Mouse (Mus musculus) large intestine, adult 2 months (tissue): ENCODE results near the gene P3h2. TPM values are rescaled to one million over a fixed set of nuclear protein-coding genes. Genes with fewer than 3 reads are reported as not detected.

Experiments
- DNase-seq: peaks from one replicate; pipeline ENCODE4 v3.0.0-alpha.2; 2012; ENCODE audit warnings: low read depth, low spot score
- WGBS: fragments of 180-500 bp; shearing (Covaris S2); methylation state at CpG from one replicate; pipeline ENCODE4 v1.1.7; 2018; 5-methylcytosine and 5-hydroxymethylcytosine counted together
- polyA plus RNA-seq: library from polyadenylated mRNA; depleted of rRNA; stranded (reverse); fragments of >200 nt; gene quantifications from 2 replicates; pipeline ENCODE4 v1.2.3, GENCODE M21; 2012

P3h2 gene
- polyA plus RNA-seq, 1 experiment: 1.1 TPM

DNA sequence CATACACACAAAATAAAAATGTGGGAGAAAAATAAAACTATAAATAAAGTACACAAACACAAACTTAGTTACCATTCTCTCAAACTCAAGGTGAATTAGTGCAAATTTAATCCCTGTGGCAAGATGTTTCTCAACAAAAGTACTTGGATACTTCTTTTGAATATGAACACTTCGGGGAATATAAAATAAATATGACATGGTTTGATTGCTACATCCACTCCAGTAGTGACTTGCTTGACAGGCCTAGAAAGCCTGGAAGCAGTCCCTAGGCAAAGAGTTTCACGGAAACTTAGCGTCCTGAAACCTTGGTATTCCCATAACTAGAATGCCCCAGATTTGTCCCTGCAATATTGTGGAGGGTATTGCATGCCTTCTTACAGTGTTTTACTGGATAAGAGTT, 99.8 kb downstream of the P3h2 start:
- WGBS: 81% methylated on average over 3 of the region's 3 CpGs
- DNase-seq: no peak

DNA sequence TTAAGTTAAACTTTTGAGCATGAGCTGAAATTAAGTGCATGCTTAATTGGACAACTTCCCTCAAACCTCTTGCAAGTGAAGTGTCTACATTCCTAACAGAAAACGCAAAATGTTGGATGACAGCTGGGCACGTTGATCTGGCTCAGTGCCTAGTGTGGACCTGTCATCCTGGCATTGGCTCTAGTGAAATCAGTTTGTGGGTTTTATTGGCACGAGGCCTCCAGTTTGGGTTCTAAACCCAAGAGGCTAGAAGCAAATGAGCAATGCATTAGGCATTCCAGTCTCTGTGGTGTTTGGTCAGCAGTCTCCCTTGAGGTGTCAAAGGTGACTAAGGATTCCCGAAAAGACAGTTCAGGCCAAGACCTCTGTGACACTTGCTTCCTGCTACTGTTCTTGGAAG, 102.3 kb downstream of the P3h2 start:
- DNase-seq: no peak
- 48% methylated on average over 4 of the region's 4 CpGs for WGBS

DNA sequence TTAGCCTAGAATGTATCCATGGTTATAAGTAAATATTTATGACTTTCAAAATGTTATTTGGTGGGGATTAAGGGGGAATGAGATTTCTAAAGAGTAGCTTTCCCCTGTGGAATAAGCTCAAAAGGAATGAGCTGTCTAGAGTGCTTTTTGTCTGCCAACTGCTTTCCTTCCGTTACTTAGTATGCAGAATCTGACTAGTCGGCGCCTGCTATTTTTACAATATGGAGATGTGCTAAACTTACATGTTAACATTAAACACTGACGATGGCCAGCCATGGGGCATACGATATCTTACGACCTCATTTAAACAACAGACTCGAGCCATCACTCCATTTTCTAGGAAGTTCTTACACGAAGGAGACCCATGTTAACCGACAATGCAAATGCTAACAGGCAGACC, 102.7 kb downstream of the P3h2 start:
- no peak for DNase-seq
- whole genome bisulfite sequencing: 66% methylated on average over 9 of the region's 9 CpGs

DNA sequence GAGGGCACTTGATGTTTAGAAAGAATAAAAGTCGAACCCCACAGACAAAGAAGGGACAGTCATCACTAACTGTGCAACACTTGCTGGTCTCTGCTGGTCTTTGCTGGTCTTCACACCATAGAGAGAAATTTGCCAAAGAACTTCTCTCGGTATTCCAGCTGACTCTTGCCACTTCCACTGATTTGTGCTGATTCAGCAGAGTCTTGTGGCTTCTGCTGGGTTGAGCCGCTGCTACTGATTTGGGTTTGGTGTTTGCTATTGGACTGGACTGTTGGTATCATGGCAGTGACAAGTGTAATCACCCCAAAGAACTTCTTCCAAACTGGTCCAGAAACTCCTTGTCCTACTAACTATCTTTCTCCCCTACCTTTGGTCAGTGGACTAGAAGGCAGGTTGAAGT, 111.0 kb downstream of the P3h2 start:
- WGBS: 83% methylated on average over 3 of the region's 3 CpGs
- no peak for DNase-seq

DNA sequence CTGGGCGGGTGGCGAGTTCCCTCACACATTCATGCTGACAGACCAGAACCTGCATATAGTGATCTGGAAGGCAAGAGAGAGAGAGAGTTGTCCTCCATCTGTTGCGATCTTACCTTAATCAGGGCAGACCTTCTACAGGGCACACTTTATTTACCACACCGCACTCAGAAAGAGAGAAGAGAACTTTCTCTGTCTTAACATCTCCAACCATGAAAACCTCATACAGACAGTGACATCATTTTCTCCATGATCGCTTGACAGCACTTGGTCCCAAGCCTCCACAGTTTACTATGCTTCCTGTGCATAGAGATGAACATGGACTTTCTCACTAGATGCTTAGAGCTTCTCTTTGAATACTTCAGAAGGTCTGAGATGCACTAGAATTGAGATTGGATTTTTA, 118.4 kb downstream of the P3h2 start:
- 93% methylated on average over 5 of the region's 5 CpGs for WGBS
- no peak for DNase-seq

DNA sequence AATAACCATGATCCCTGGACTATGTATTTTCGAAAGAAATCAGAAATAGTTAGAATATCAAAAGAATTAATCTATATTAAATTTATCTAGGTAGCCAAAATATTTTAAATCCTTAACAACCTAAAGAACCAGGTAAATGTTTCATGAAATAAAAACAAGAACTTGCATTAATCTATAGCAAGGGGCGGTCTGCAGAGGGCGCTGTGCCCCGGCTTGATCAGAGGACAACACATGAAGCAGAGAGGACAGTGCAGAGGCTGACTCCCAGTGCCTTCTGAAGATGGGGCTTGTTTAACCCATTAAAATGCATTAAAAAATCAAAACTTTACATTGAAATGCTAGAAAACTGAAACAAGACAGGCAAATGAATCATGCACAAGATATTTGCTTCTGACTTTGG, 121.9 kb downstream of the P3h2 start:
- DNase-seq: no peak
- WGBS: 47% methylated on average over 4 of the region's 4 CpGs

DNA sequence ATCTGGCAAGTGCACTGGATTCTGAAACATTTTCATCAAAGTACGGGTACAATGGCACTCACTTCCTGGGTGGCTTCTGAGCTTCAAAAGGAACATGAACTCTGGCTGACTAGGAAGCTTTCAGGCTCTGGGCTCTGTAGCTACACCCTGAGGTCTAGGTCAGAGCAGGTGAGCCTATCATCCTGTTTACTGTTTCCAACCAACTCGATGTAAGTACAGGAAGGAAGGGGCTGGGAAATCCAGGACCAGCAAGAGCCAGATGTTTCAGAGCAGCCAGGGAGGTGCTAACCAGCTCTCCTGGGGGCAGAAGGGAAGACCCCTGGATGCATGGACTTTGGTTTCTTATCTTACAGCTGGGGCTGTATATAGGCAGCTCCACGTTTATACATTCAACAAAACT, 126.5 kb downstream of the P3h2 start:
- DNase-seq: no peak
- 43% methylated on average over 3 of the region's 3 CpGs for WGBS

DNA sequence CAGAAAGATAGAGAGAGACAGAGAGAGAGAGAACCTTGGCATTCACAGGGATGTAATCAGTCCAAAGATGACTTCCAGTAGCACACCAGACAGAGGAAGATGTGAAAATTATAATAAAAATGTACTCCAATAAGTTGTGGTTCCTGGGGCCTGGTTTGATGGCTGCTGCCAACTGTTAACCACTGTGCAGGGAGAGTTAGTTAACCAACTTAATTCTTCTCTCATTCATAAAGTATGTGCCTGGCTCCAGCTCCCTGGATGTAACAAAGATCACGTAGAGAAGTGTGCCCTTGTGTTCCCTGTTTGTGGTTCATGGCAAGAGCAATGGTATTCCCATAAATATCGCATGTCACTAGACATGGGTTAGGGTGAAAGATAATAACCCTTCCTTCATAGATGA, 128.4 kb downstream of the P3h2 start:
- DNase-seq: no peak
- 84% methylated on average over 2 of the region's 2 CpGs for WGBS

DNA sequence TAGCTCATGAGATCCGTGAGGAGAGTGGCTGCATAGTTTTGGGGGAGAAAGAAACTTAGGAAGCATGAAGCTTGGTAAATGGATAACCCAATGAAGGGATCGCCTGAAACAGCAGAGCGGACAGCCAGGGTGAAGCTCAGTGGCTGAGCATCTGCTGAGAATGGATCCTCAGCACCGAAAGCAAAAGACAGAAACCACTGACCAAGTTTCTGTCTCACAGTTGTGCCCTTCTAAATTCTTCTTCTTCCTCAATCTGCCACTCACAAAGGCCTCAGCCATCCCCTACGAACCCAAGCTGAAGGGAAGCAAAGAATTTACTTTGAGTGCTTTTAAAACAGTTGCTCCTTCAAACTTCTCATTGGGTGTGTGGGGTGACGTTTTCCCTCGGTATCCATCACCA, 134.3 kb downstream of the P3h2 start:
- 67% methylated on average over 7 of the region's 7 CpGs for WGBS
- no peak for DNase-seq

DNA sequence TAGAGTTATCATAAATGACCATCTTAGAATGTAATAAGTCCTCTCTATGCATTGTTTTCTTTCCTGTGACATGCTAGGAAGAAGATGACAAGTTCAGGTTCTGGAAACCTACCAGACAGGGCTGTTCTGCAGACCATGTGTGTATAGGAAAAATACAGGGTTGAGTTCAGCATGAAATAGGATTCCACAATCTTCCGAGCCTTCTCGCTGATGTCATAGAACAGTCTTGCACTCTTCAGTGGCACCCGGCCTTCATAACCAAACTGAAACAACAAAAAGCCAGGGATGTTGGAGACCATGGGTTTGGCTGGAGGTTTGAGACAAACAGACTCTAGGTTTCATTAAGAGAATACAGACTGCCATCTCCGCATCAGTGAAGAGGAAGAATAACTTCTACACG, 134.9 kb downstream of the P3h2 start:
- WGBS: 85% methylated on average over 5 of the region's 5 CpGs

DNA sequence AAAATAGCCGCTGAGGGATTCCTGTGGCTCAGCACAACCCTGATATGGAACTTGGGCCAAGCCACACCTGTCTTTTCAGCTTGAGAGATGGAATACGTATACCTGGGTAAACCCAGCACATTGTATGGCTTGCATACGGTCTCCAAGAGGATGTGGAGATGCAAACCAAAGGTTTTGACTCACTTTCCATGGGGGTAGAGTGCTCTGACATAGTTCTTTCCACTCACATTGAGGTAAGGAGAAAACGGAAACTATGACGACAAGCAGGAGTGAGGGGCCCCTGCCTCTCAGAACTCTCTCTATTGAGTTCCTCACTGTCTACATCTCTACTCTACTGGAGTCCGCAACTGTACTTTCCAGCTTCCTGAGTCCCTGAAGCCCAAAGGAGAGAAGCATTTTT, 135.4 kb downstream of the P3h2 start:
- DNase-seq: no peak
- WGBS: 83% methylated on average over 6 of the region's 6 CpGs

More for the DNA sequence above, 134.9 kb downstream of the P3h2 start:
- no peak for DNase-seq

DNA sequence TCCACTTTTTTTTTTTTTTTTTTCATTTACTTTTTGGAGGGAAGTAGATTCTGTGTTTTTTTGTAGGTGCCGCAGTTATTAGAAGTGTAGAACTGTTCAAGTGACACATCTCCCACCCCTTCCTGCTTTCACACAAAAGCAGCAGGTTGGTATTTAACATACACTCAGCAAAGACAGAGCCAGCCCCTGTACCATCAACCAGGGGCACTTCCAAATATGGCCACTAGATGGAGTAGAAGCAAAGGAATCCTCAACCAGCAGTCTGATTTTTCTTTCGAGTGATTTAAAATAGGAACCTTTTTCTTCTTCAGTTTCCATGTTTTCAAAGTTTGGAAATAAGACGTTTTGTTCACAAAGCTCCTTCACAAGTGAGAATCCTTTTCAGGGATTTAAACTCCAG, 138.3 kb downstream of the P3h2 start:
- 14% methylated on average over 3 of the region's 3 CpGs for WGBS
- DNase-seq: peak; percentile 35

DNA sequence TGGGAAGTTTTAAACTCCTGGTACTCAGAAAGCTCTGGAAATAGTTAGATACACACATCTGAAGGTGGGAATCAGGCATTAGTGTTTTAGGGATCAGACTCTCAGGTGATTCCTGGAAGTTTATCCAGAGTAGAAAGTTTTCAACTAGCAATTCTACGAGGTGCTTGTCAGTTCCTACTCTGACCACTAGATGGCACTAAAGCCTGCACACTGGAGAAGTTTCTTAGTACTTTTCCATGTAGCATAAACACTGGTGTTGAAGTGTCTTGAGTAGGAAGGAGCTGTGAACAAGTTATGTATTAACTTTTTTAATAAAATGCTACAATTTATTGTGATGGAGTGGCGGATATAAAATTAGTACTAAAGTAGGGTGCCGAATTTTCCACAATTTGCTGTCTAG, 141.7 kb downstream of the P3h2 start:
- DNase-seq: peak; percentile 44
- WGBS: 18% methylated on average over 3 of the region's 3 CpGs

DNA sequence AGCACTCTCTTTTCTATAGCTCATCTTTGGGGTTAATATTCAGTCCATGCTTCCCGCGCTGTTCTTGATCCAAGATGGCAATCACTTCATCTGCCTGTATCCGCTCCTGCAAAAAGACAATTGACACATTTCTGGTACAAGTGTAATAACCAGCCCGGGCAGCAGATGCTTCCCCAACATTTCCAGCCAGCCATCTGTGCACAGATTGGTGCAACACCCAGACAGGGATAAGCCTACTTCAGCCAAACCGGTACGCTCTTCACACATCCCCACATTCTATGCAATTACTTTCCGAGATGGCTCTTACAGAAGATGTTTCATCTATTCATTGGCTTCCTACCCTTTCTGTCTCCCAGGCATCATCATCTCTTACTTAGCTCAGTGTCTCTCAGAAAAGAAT, 145.2 kb downstream of the P3h2 start:
- WGBS: 96% methylated on average over 7 of the region's 7 CpGs
- DNase-seq: no peak

DNA sequence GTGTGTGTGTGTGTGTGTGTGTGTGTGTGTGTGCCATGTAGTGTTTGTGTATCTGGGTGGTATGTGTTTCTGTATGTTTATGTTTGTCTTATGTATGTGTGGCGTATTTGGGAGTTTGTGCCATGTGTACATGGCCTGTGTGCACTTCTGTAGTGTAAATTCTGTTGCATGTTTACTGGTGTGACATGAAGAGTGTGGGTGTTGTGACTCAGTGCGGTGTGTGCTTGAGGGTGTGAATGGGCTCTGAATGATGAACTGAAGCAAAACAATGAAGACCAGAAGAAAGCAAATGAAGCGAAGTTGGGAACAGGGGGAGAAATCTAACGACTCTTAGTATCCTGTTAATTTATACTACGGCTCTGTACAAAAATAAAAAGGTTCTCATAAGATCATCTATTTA, 145.7 kb downstream of the P3h2 start:
- 91% methylated on average over 5 of the region's 5 CpGs for WGBS

DNA sequence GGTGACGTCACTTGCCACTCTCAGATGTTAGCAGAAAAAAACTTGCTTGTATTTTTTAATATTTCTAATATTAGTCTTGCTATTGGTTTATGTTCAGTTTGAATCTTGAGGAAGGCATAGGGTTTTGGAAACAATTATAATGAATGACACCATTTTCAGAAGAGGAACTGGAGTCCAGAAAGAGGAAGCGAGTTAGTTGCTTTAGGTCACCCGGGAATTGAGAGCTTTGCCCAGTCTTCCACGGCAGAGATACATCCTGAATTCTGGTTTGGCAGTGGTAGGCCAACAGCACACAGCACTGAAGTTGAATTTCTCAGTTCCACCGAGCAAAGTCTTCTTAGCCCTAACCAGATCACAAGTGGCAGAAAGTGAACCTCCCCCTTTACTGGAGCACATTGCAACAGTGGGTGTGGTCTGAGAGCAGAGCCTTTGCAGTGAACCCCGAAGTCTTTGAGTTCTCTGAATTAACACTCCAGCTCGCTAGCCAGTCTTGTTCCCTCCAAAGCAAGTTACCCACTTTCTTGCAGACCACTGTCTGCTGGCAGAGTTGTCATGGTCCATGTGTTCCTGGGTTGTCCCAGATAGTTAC, 146.8 kb downstream of the P3h2 start:
- WGBS: 52% methylated on average over 7 of the region's 7 CpGs
- no peak for DNase-seq

More for the DNA sequence above, 145.7 kb downstream of the P3h2 start:
- no peak for DNase-seq

DNA sequence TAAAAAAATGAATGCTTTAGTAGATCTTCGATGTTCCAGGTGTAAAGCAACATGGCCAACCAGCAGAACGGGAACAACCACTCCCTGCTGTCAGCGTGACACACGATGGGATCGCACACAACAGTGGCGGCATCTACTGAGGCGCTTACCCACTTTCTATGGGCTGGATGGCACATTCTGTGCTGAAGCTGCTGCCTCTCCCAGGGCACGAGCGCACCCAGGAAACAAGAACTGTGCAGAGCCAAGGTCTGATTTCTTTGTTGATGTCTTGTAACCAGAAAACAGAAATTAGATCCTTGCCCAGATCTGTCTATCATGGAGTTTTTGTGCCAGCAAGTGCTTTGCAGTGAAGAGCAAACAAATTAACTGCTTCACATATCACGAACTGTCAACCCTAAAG, 147.4 kb downstream of the P3h2 start:
- DNase-seq: no peak
- WGBS: 83% methylated on average over 10 of the region's 10 CpGs

DNA sequence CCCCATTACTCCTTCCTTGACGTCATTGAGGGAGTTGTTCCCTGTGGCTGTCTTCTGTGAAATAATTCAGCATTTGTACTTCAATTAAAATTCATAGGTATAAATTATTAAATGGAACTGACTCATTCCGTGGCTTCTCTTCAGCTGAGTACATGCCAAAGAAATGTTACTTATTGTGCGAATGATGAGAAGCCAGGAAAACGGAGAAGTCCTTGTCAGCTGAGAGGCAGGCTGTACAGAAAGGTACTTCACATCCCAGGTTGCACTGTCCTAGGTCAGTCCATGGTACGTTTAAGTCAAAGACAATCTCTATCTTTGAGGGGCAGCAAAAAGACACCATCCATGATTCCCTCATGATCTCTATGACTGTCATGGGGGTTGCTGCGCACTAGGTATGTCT, 148.8 kb downstream of the P3h2 start:
- 91% methylated on average over 6 of the region's 6 CpGs for WGBS
- no peak for DNase-seq

DNA sequence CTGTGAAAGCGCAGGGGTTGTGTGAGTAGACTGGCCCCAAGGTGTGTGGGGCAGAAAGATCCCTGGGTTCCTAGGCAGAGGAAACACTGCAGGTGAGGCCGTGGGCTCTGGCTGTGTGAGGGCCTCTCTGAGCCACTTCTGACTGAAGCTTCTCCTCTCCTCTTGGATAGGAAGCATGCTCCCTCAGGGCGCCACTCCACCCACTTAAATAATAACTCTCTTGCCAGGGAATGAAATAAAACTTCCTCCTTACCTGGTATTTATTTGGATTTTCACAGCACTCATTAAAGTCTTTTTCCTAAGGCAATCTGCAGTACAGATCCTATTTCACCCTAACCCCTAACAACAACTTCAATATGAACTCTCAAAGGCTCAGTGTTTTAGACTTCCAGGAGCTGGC, 151.0 kb downstream of the P3h2 start:
- DNase-seq: no peak
- WGBS: 76% methylated on average over 3 of the region's 3 CpGs

DNA sequence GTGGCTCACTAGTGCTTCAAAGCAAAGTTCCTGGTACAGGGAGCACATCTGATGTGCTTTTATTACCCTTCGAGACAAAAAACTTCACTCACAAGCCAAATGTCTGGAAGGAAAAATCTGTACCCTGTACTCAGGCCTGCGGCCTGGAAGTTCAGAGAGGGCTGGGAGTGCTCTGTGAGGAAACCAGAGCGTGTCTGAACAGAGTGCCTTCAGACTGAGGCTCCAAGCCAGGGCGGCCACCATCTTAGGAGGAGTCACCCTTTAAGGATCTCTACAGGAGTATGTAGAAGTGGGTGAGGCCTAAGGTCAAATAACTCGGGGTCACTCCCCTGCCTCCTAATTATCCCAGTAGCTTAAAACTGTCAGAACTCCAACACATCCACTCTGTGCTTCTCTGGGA, 152.2 kb downstream of the P3h2 start:
- 68% methylated on average over 5 of the region's 5 CpGs for WGBS
- DNase-seq: no peak

DNA sequence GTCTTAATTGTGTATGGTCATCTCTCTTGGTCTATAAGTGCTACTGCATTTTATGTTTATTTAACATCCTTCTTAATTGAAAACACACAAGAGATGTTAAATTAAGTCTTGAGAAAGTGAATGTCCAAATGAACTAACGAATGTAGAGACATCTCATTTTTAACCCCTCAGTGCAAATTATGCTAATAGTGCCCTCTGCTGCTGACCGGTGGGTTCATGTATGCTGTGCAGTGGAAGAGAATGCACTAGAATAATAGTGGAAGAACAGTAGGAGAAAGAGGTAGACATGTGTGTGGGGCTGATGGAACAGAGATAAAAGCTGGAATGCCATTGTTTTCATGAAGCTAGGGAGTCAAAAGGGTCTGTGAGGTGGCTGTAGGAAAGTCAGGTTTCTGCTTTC, 153.6 kb downstream of the P3h2 start:
- no peak for DNase-seq
- 52% methylated on average over 2 of the region's 2 CpGs for WGBS

DNA sequence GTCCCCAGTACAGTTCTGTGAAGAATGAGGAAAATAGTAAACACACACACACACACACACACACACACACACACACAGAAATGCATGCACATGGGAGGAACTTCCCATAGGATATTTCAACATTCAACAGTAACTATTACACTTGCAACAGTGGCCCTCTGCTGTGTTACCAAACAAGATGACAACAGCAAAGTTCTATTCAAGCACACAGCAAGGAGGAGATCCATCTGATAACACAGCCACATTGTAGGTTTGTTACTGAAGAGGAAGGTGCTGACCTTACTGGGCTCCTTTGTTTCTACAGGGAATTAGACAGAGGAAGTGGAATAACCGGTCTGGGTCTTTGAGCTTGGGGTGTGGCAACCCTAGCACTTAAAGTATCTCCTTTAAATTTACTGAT, 157.5 kb downstream of the P3h2 start:
- WGBS: 18% methylated on average over 1 of the region's 1 CpGs
- DNase-seq: no peak
